Mouse (Mus musculus): ENCODE measurements around the gene Spata2l.
A peak's percentile ranks its signal among the peaks of the same experiment; 100 is the strongest.
"Not testable (repeated sequence)": the region's sequence is repeated elsewhere in the genome, so short reads cannot be mapped to it uniquely, and the experiment has no call there.

The Spata2l gene

GRCm38 (mm10) chr8:123199864-123200263, 36.2 kb downstream of the Spata2l start:
- no peak for DNase-seq (ENCODE audit: low spot score in 2 of 2)

DNA sequence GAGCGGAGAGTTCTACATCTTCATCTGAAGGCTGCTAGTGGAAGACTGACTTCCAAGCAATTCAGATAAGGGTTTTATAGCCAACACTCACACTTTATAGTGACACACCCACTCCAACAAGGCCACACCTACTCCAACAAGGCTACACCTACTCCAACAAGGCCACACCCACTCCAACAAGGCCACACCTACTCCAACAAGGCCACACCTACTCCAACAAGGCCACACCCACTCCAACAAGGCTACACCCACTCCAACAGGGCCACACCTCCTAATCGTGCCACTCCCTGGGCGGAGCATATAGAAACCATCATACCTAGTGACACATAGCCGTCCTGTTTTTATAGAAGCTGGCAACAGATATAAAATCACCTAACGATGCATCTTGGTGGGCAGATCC, 39.0 kb downstream of the Spata2l start:
- not testable (repeated sequence) for DNase-seq (ENCODE audit: low spot score in 2 of 2)

DNA sequence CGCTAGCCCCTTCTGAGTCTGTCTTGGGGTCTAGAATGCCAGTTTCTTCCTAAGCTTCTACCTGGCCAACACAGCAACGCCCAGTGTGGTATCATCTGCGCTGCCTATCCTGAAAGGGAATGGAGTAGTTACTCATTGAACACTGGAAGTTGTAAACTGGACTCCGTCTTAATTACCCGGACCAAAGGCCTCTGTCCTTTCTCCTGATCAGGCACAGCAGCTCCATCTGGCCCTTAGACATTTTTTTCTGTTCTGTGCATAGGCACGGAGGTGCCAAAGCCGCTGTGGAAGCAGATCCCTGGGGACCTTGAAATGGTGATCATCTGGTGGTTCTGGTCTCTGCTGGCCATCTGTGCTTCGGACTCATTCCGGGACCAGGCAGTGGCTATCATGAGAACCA, 42.3 kb downstream of the Spata2l start:
- no peak for DNase-seq (ENCODE audit: low spot score in 2 of 2)

DNA sequence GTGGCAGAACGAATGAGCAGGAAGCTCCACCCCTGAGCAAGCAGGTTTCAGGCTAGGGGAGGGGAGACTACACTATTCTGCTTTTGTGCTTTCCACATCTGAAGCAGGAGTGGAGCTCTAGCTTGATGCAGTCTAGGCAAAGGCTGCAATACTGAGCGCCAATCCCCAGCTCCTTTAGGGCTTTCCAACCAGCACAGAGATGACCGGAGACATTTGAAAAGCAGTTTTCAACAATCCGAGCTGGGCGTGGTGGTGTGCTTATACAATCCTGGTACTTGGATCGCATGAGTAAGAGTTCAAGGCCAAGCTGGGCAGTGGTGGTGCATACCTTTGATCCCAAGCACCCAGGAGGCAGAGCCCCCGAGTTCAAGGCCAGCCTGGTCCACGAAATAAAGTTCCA, 44.1 kb downstream of the Spata2l start:
- no peak for DNase-seq (ENCODE audit: low spot score in 2 of 2)

GRCm38 (mm10) chr8:123190678-123191077, 45.4 kb downstream of the Spata2l start:
- peak; percentile 79 to 85 for DNase-seq (ENCODE audit: low spot score in 2 of 2)

DNA sequence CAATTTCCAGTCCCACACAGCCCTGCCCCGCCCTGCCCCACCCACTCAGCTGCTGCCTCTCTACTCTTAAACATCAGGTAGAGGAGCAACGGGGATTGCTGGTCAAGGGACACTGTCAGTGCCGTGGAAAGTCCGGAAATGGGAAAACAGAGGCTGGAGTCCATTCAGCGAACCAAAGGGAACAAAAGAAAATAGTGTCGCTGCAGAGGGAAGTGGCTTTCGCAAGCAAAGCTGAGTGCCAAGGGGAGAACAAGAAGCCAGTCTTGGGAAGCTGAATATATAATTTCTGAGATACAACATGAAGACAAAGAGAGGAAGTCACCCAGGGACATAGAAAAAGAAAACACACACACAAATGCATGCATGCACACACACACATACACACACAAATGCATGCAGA, 47.2 kb downstream of the Spata2l start:
- no peak for DNase-seq (ENCODE audit: low spot score in 2 of 2)

DNA sequence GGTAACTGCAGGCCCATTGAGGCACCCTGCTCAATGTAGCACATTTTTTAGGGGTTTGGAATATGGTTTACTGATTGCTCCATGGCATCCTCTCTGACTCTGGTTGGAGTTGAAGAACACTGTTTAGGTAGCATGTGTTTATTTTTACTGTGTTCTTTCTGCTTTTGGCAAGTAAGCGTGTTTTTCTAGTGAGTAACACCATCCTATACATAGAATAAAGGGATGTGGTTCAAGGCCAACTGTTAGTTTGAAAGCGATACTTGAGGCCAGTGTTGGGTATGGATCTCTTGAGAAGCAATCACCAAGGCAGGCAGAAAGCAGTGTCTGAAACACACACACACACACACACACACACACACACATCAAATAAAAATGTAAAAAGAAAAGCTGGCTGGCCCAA, 48.0 kb downstream of the Spata2l start:
- DNase-seq (ENCODE audit: low spot score in 2 of 2) = no peak

DNA sequence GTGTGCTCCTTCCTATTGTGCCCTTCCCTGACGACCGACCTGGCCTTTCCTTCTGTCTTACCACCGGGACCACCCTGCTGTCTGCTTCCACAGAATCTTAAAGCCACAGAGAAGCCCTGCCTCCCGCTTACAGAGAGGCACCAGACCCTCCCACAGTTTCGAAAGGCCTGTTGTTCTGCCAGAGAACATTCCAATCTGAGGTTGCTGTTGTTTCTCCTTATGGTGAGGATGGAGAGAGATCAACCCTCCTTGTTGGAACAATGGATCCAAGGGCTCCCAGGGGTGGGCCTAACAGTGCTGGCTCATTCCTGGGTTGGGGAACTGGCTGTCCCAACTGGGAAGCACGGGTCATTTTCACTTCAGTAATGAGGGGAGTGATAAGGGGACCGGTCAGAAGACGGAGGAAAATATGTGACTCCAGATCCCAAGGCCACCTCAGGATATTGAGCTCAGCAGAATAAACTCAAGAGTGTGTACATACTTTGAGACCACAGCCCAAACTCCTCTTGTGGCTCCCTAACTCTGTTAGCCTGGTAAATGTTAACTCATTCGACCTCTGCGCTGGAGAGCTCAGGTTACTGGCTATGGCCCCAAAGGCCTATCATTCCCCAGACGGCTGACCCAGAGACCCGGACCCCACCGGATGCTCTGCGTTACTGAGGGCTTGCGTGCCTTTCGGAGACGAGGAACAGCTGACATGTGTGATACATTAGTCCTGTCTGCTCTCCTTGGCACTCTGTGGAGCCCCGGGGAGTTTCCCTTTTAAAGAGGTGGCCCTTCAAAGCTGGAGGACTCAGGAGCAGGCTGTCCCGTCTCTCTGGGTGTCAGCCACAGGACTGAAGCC, 50.2 kb downstream of the Spata2l start, which contains the start of gene Dpep1:
Gene Dpep1 (plus strand): TSS at position 677 of the 844 bp plus-strand sequence.
- DNase-seq (ENCODE audit: low spot score in 2 of 2) = no peak

- DNase-seq (ENCODE audit: low spot score in 2 of 2) = no peak
These were observed 54.6 kb downstream of the Spata2l start for GRCm38 (mm10) chr8:123181391-123181790.

Measured in right cerebral cortex, postnatal 10 days (tissue).